ENCODE assay signal across 8 mouse cellular contexts in the genomic region with DNA sequence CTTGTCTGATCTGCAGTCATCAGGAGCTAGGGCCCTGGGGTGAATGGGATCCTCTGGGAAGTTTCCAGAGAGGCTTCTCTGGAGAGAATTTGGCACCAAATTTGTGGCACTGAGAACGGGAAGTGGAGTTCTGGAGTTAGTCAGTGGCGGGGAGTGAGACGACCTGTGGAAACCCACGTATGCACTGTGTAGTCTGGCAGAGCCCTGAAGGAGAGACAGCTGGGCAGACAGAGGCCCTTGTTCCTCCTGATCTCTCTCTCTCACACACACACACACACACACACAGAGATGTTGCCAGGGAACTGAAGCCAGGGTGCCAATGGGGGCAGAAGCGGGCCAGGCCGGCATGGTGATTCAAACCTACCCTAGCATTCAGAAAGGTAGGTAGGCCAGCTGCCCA. TPM values are rescaled to one million over a fixed set of nuclear protein-coding genes. Genes with fewer than 3 reads are reported as not detected.
A peak's percentile ranks its signal among the peaks of the same experiment; 100 is the strongest.
DNase-seq lines count a peak whose midpoint lies in the region; ATAC-seq and TF ChIP-seq lines count a peak whose summit lies in the region.

No protein-coding gene starts in this region.

- H3K27ac ChIP-seq in forebrain, embryonic 10.5 days = peak overlapping the region; percentile 99
- H3K27ac ChIP-seq in forebrain, postnatal 0 days (ENCODE audit: low read depth, low read length) = no peak overlapping the region
- H3K27ac ChIP-seq in lung, postnatal 0 days (ENCODE audit: low read length) = no peak overlapping the region
- H3K27ac ChIP-seq in limb, embryonic 12.5 days = no peak overlapping the region; the same call in 1 of the 2 replicates
- H3K27ac ChIP-seq in stomach, embryonic 16.5 days (ENCODE audit: low read length) = peak overlapping the region; percentile 48; the same call in 1 of the 2 replicates

- H3K9me3 ChIP-seq in forebrain, embryonic 10.5 days = no peaks in the 10 kb centered on the region
- no peaks in the 10 kb centered on the region for H3K9me3 ChIP-seq in forebrain, postnatal 0 days (ENCODE audit: low read length)
- H3K9me3 ChIP-seq in lung, postnatal 0 days (ENCODE audit: low read length) = no peaks in the 10 kb centered on the region
- no peaks in the 10 kb centered on the region for H3K9me3 ChIP-seq in limb, embryonic 12.5 days
- no peaks in the 10 kb centered on the region for H3K9me3 ChIP-seq in stomach, embryonic 16.5 days (replicated peaks; ENCODE audit: control insufficient read depth, low read length)

- WGBS in forebrain, embryonic 10.5 days = 57% methylated on average over 6 of the region's 6 CpGs
- 44% methylated on average over 5 of the region's 6 CpGs for WGBS in forebrain, postnatal 0 days
- WGBS in lung, postnatal 0 days = 37% methylated on average over 6 of the region's 6 CpGs
- WGBS in limb, embryonic 12.5 days = 48% methylated on average over 6 of the region's 6 CpGs
- WGBS in stomach, embryonic 16.5 days = 43% methylated on average over 6 of the region's 6 CpGs

- peaks cover 42% of the 10 kb centered on the region for H3K4me1 ChIP-seq in forebrain, embryonic 10.5 days
- peaks cover 17% of the 10 kb centered on the region for H3K4me1 ChIP-seq in forebrain, postnatal 0 days (ENCODE audit: insufficient read depth)
- H3K4me1 ChIP-seq in lung, postnatal 0 days (ENCODE audit: insufficient read depth, low read depth, low read length) = peaks cover 11% of the 10 kb centered on the region
- H3K4me1 ChIP-seq in limb, embryonic 12.5 days (replicated peaks) = peaks cover 36% of the 10 kb centered on the region
- H3K4me1 ChIP-seq in stomach, embryonic 16.5 days (ENCODE audit: control insufficient read depth, insufficient read depth, low read length) = peaks cover 35% of the 10 kb centered on the region

- peak overlapping the region; percentile 95; the same call in 1 of the 2 replicates for H3K4me3 ChIP-seq in forebrain, embryonic 10.5 days
- H3K4me3 ChIP-seq in forebrain, postnatal 0 days (ENCODE audit: low read depth, low read length) = no peak overlapping the region
- H3K4me3 ChIP-seq in lung, postnatal 0 days (ENCODE audit: low read depth, low read length) = peak overlapping the region; percentile 91; the same call in 1 of the 2 replicates
- H3K4me3 ChIP-seq in limb, embryonic 12.5 days (replicated peaks) = peak overlapping the region; percentile 90; the same call in 1 of the 2 replicates
- no peak overlapping the region; the same call in 1 of the 2 replicates for H3K4me3 ChIP-seq in stomach, embryonic 16.5 days (replicated peaks; ENCODE audit: low read length)

- no peak for ATAC-seq in forebrain, postnatal 0 days
- no peak for ATAC-seq in lung, postnatal 0 days
- 0 out of 2 replicates have a peak, but pooled peaks have one; percentile 3 for ATAC-seq in limb, embryonic 12.5 days (ENCODE audit: insufficient number of reproducible peaks, insufficient read depth, low FRiP score, low TSS enrichment, low read depth)
- ATAC-seq in stomach, embryonic 16.5 days (ENCODE audit: insufficient read depth, low FRiP score) = no peak
- no peak for ATAC-seq in erythroblast, adult 5-6 weeks (replicated peaks; ENCODE audit: low FRiP score, poor library complexity, severe bottlenecking)

- no peak overlapping the region for H3K4me2 ChIP-seq in forebrain, postnatal 0 days (ENCODE audit: low read depth)
- peak overlapping the region; percentile 79; the same call in 1 of the 2 replicates for H3K4me2 ChIP-seq in lung, postnatal 0 days (replicated peaks; ENCODE audit: low read depth, low read length)
- H3K4me2 ChIP-seq in limb, embryonic 12.5 days = peak overlapping the region; percentile 81
- peak overlapping the region; percentile 91 for H3K4me2 ChIP-seq in stomach, embryonic 16.5 days (ENCODE audit: low read depth, low read length)

- no peak overlapping the region for H3K9ac ChIP-seq in forebrain, postnatal 0 days
- no peak overlapping the region for H3K9ac ChIP-seq in lung, postnatal 0 days (replicated peaks; ENCODE audit: low read depth)
- H3K9ac ChIP-seq in limb, embryonic 12.5 days (replicated peaks) = no peak overlapping the region
- H3K9ac ChIP-seq in stomach, embryonic 16.5 days (ENCODE audit: low read length) = peak overlapping the region; percentile 4

- TF ChIP-seq CTCF in forebrain, postnatal 0 days (IDR thresholded peaks at IDR 0.05; ENCODE audit: low read depth) = no peak
- no peak for TF ChIP-seq CTCF in lung, postnatal 0 days (IDR thresholded peaks at IDR 0.05)

- no peak for DNase-seq in forebrain, embryonic 10.5 days (ENCODE audit: extremely low spot score, low spot score)
- no peak for DNase-seq in forebrain, postnatal 0 days
- DNase-seq in lung, postnatal 0 days (ENCODE audit: low spot score) = peak; percentile 39
- no peak for DNase-seq in lung, postnatal 14 days
- no peak for DNase-seq in ovary, postnatal 14 days (ENCODE audit: low spot score)

- no peak for TF ChIP-seq EP300 in lung, postnatal 0 days (IDR thresholded peaks at IDR 0.05)

- H3K27me3 ChIP-seq in forebrain, embryonic 10.5 days (ENCODE audit: poor library complexity, severe bottlenecking) = peaks cover 24% of the 10 kb centered on the region
- H3K27me3 ChIP-seq in forebrain, postnatal 0 days (ENCODE audit: insufficient read depth, low read length) = no peaks in the 10 kb centered on the region
- no peaks in the 10 kb centered on the region for H3K27me3 ChIP-seq in lung, postnatal 0 days (replicated peaks; ENCODE audit: insufficient read depth, low read length)
- H3K27me3 ChIP-seq in limb, embryonic 12.5 days = no peaks in the 10 kb centered on the region; the same call in 1 of the 2 replicates
- no peaks in the 10 kb centered on the region for H3K27me3 ChIP-seq in stomach, embryonic 16.5 days (ENCODE audit: control insufficient read depth, insufficient read depth, low read length)

- H3K36me3 ChIP-seq in forebrain, embryonic 10.5 days (replicated peaks) = peaks cover 7% of the 10 kb centered on the region; the same call in 1 of the 2 replicates
- no peaks in the 10 kb centered on the region for H3K36me3 ChIP-seq in forebrain, postnatal 0 days (ENCODE audit: insufficient read depth)
- no peaks in the 10 kb centered on the region for H3K36me3 ChIP-seq in lung, postnatal 0 days (ENCODE audit: insufficient read depth, low read length)
- H3K36me3 ChIP-seq in limb, embryonic 12.5 days = no peaks in the 10 kb centered on the region
- H3K36me3 ChIP-seq in stomach, embryonic 16.5 days (ENCODE audit: control insufficient read depth, insufficient read depth, low read length) = no peaks in the 10 kb centered on the region

RNA-seq across cellular contexts. Expression of gene Vegfa, which starts 1.0 kb away (rescaled TPM):
- 2.4 and 2.5 TPM in 2 replicates for polyA plus RNA-seq in forebrain, embryonic 10.5 days (2016; fragmentation: Nextera tagmentation; extraction: Ambion mirVana)
- 70.7 and 96.5 TPM in 2 replicates for total RNA-seq in forebrain, postnatal 0 days (2014; rRNA removed)
- 2.0 and 2.3 TPM in 2 replicates for polyA plus RNA-seq in forebrain, postnatal 0 days (2015; fragmentation: Nextera tagmentation; extraction: Ambion mirVana)
- polyA plus RNA-seq in lung, postnatal 0 days (2015; fragmentation: Nextera tagmentation; extraction: Ambion mirVana) = 21.4 and 31.9 TPM in 2 replicates
- 6.2 TPM in 2 replicates for polyA plus RNA-seq in limb, embryonic 12.5 days (2016; fragmentation: Nextera tagmentation; extraction: Ambion mirVana)
- 3.6 and 3.9 TPM in 2 replicates for polyA plus RNA-seq in stomach, embryonic 16.5 days (2015; fragmentation: Nextera tagmentation; extraction: Ambion mirVana)
- 8.8 and 14.8 TPM in 2 replicates for total RNA-seq in erythroblast, adult 5-6 weeks (2015; ENCODE audit: low replicate concordance)
- 5.7 and 11.3 TPM in 2 replicates for total RNA-seq in erythroblast, adult 5-6 weeks (2017; ENCODE audit: low replicate concordance)

Comparison
In these comparisons a context has a peak if more than half of its experiments do, and no peak if none do; other contexts are left out.
1. H3K27ac ChIP-seq: peak in forebrain, embryonic 10.5 days (single experiment) and stomach, embryonic 16.5 days (single experiment); none in forebrain, postnatal 0 days (single experiment), lung, postnatal 0 days (single experiment) and limb, embryonic 12.5 days (single experiment).
2. H3K4me3 ChIP-seq: peak in forebrain, embryonic 10.5 days (single experiment), lung, postnatal 0 days (single experiment) and limb, embryonic 12.5 days (single experiment); none in forebrain, postnatal 0 days (single experiment) and stomach, embryonic 16.5 days (single experiment).